Mouse (Mus musculus) layer of hippocampus, adult 11-12 months (tissue): Measurements from ENCODE around the gene Arhgap22.

Experiments
- DNase-seq: peaks from one replicate; pipeline ENCODE4 v3.0.0; 2022; ENCODE audit warnings: low spot score

Gene Arhgap22

DNA sequence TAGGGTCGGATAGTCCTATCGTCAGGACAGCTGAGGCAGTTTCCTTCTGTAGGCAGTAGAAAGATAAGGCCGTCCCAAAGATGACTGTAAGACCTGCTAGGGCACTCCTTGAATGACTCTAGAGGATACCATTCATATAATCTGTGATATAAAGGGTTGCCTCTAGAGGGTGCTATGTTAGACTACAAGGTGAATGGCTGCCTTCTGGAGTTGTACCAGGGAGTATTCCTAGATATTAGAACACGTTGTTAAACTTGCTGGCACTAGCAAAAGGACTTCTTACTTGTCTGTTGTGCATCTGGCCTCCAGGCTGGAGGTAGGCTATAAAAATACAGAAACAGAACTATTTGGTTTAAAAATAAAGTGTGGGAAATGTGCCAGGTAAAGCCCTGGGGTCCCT is 117.2 kb downstream of the Arhgap22 start:
- no peak for DNase-seq

DNA sequence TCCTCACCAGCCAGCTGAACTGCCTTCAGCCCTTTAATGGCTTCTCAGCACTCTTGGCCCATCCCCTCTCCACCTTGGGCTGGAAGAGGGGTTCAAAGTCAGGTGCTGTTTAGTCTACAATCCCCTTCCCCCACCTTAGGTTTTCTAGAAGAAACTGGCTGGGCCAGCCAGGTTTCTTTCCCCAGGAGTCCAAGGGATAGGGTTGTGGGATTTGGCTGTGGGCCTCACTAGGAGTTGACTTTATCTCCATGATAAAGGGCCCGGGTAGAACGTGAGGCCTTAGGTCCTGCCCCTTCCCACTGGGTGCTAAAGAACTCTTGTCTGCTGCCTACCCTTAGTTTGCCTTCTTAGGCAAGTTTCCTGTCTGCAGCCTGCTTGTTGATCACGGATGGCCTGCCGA is 117.8 kb downstream of the Arhgap22 start:
- no peak for DNase-seq

DNA sequence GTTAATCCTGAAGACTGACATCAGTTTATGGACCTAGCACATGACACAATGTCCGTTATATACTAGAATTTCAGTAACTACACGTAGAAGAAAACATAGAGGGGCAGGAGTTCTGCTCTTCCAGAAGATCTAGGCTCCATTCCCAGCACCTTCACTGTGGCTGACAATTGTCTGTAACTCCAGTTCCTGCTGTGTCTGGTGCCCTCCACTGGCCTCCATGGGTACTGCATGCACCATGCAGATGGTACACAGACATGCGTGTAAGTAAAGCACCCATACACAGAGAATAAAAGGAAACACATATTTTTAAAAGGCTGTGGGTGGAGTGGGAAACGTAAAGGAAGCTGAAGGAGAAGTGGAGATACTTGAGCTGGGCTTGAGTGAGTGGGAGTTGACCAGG is 120.0 kb downstream of the Arhgap22 start:
- no peak for DNase-seq

DNA sequence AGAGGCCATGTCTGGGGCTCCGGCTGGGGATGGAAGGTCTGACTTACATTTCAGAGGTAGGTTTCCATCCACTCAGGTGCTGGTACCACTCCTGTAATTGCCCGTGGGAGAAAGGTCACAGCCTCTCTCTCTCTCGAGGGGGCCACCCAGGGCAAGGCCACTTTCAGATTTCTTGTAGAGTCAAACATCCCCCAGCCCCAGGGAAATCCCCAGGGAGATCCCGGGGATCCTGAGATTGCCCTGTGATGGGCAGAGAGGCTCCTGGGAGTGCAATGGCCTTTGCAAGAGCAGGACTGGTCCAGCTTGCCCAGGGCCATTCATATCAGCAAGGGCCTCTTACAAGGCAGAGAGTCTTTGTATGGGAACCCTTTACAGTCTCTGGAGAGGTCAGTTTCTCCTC is 120.6 kb downstream of the Arhgap22 start:
- no peak for DNase-seq

DNA sequence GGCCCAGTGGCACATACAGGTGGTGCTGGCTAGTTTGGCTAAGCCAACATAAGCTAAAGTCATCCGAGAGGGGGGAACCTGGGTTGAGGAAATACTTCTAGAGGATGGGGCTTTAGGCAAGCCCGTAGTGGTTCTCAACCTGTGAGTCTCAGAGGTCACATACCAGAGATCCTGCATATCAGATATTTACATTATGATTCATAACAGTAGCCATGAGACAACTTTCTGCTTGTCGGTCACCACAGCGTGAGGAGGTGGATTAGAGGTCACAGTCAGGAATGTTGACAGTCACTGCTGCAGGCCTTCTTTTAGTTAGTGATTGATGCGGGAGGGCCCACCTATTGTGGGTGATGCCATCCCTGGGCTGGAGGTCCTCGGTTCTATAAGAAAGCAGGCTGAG is 121.9 kb downstream of the Arhgap22 start:
- no peak for DNase-seq

DNA sequence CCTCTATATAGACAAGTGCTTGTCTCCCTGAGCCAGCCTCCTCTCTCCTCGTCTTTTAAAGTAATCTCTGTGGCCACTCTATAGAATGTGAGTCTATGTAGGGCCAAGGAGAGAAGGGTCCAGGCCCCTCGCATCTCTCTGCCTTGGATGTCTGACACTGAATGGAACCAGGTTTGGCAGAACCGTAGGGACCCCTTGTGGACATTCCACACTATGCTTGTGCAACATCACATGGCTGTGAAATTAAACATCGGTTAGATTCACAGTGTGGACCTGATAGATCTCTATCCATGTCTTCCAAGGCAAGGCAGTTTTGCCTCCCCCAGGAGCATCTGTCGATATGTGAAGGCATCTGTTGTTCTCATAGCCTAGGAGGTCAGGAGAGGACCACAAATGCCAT is 124.9 kb downstream of the Arhgap22 start:
- no peak for DNase-seq

DNA sequence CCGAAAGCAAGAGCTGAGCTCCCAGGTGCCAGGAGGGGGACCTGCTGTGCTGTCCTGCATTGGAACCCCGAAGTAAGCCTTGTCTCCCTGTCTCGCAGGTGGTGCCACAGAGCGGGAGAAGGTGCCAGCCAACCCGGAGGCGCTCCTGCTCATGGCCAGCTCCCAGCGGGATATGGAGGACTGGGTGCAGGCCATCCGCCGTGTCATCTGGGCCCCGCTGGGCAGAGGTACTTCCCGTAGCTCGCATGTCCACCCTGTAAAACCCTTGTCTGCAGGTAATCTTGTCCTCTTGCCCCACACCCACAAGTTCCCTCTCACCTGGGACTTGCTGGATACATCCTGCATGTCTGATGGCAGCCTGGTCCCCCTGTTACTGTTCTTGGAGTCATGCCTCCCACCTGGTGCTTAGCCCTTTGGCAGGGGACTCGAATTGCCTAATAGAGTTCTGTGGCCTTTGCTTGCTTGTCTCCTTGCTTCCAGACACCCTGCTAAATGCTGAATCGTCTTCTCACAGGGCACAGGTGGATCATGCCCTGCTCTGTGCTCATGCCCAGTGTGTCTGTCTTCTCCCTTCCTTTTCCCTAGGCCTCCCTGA is 129.4 kb downstream of the Arhgap22 start:
- DNase-seq, result no peak

DNA sequence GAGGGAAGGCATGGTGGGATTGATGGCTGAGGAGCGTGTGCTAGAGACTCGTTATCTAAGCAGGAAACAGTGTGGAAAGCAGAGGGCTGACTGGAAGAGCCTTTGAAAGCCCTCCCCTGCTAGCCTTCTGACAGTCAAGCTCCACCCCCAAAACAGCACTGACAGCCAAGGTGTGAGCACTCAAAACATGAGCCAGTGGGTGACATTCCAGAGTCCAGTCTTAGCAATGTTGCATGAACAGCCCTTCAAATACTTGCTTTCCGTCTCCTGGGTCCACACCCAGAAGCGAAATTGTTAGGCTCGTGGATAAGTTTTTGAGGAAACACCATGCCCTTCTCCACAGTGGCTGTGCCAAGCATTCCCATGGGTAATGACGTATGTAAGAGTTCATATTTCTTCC is 132.7 kb downstream of the Arhgap22 start:
- no peak for DNase-seq

DNA sequence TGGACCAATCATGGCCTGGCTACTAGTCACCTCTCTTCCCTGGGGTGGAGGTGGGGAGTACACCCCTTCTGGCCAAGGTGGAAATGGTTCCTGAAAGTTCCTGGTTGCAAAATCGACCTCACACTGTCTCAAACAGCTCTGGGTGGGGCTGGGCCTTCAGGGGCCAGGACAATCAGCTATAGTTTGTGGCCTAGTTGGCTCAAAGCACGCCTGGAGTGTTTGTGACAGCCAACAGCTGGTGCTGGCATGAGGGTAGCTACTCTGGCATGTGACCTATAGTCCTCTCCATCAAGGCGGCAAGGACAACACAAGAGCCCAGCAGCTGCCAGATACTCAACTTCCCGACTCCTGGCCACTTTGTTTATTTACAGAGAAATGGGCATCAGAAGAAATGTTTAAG is 133.9 kb downstream of the Arhgap22 start:
- DNase-seq, result no peak

DNA sequence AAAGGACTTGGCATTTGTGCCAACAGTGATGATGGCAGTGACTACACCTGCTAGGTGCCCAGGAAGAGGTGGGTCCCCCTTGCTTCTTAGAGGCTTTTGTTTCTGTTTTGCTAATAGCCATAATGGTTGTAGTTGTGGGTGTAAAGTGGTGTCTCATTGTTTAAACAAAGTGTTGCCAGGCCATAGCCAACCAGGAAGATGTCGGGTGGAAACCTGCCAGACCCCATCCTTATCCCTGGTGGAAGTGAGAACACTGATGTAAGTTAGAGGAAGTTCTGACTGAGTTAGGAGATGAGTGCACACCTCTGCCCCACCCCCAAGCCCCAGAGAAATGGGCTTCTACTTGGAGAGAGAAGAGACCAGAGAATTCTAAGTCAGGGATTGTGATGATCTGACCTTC is 134.3 kb downstream of the Arhgap22 start:
- DNase-seq, result no peak

DNA sequence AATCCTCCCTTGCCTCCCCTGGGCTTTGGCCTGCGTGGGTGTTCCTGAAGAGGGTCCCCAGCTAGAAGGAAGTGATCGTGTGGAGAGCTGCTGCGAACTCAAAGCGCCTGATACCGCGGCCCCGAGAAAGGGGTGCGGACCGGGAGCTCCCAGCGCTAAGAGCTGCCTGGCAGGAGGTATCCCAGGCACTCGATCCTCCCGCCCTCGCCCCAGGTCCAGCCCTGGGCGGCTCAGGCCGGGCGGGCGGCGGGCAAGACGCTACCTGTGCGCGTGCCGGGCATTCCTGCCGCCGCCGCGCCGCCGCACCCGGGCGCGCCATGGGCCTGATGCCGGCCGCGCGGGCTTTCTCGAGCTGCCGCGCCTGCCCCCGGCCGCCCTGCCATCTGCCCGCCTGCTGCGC is 137.2 kb downstream of the Arhgap22 start:
- DNase-seq, result no peak

DNA sequence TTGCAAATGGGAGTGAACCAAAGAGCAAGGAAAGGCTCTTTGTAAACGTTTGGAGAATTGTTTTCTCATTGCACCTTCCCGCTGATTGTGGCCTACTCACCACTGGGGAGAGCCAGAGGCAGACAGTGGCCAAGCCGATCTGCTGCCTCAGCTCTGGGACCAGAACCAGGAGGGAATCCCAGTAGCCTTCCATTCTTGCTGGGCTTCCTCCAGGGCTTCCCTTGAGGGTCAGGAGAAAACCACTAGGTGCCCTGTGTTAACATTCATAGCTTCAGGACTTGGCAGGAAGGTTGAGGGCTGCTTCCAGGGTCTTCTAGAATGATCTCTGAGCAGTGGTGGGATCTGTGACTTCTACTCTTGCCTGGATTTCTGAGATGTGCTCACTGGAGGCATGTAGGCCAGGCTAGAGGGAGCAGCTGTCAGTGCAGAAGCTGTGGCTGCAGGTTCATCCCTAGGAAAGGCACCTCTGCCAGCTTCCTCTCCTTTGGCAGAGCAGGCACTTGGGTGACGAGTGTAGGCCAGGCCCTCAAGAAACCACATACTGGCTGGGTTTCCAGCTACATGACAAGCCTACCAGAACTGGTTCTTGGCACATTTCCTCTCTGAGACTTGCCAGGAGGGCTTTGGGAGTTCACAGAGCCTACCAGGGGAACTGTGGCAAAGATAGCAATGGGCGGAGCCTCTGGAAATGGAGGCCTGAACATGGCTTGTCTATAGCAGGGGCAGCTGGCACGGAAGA is 138.3 kb downstream of the Arhgap22 start:
- DNase-seq, result no peak

DNA sequence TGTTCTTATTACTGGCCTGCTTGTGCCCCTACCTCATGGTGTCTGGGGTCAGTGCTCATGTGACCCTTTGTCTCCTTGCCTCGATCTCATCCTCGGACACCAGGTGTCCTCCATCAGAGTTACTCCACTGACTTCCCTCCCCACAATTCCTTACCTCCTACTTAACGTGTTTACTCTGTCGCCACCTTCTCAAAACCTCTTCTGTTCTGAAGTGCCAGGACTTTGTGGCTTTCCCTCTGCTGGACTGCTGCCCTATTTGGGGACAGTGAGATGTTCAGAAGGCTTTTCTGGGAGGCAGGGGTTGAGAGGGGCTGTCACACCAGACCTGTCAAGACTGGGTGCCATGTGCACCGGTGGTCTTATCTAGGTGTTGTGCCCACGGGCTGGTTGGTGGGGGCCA is 139.1 kb downstream of the Arhgap22 start:
- DNase-seq, result no peak

DNA sequence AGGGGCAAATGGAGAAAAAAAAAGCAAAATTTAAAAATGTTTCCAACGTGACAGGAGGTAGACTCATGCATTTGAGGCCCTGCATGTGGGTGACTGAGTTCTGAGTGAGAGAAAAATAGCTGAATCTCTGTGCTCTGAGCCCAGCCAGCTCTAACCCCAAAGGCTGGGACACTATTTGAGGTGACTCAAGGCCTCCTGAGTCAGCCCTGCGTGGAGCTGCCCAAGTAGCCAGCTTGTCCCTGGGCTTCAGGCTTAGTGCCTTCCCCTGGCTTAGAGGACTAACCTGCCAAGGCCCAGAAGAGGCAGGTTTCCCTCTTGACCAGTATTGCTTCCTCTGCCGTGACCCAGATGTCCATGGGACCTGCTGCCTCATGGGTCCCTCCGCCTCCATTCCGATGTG is 141.4 kb downstream of the Arhgap22 start:
- no peak for DNase-seq

DNA sequence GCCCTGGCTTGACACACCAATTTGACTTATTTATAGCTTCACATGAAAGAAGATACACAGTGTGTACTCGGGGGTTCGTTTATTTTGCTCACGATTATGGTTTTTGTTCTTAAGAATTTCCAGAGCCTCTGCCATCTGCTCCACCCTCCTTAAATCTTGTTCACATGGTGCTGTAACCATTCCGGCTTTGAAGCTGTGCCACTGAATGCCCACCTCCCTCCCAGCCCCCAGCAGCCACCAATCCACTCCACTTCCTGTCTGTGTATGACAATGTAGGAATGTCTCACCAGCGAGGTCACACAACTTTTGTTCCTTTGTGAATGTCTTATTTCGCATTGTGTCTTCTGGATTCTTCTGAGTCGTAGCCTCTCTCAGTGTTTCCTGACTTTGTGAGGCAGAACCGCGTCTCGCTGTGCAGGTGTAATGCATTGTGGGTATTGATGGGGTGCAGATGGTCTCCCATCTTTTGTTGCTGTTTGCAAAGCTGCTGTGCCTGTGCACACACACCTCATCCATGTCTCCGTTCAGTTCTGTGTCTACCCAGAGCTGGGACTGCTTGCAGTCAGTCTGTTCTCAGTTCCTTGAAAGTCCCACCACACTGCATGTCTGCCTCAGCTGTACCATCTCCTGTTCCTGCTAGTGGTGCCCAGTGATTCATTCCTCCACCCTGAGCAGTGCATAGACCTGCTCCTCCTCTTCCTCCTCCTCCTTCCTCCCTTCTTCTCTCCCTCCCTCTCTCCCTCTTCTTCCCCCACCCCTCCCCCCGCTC is 144.0 kb downstream of the Arhgap22 start:
- no peak for DNase-seq

DNA sequence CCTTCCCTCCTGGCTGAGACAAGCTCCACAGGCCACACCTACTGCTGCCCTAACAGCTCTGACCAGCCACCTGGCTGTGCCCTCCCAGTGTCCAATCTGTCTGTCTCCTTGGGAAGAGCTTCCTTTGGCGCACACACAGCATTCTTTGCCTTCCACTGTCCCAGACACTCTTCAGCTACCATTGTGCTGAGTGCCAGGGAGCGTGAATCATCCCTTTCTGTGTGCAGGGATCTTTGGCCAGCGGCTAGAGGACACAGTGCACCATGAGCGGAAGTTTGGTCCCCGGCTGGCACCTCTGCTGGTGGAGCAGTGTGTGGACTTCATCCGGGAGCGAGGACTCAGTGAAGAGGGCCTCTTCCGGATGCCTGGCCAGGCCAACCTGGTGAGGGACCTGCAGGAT is 145.1 kb downstream of the Arhgap22 start:
- DNase-seq, result no peak

DNA sequence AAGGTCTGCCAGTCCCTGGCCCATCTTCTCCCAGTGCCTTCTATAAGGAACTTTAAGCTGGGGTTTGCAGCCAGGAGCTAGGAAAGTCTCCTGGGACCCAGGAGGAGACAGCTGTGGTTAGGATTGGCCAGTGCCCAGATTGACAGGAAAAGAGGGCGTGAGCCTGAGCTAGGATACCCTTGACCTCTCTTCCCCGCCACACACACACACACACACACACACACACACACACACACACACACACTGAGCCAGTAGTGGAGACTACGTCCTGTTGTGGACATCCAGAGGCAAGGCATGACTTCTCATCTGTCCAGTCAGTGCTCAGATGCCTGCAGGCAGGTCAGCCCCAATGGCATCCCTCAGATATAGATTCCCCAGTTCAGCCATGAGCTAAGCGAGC is 147.7 kb downstream of the Arhgap22 start:
- no peak for DNase-seq

DNA sequence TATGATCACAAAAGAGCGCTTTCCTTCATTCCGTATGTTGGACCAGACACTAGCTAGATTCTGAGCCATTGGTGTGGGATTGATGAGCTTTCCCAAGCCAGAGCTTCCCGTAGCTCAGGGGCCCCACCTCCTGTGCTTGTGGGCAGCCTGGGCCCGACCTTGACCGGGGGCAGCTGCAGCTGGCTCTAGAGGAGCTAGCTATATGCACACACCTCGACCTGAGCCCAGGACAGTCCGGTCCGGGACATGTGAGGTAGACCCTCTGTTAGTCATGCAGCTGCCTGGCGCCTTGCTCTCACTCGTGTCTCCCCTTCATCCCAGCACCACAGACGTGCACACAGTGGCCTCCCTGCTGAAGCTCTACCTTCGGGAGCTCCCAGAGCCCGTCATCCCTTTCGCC is 148.3 kb downstream of the Arhgap22 start:
- no peak for DNase-seq

DNA sequence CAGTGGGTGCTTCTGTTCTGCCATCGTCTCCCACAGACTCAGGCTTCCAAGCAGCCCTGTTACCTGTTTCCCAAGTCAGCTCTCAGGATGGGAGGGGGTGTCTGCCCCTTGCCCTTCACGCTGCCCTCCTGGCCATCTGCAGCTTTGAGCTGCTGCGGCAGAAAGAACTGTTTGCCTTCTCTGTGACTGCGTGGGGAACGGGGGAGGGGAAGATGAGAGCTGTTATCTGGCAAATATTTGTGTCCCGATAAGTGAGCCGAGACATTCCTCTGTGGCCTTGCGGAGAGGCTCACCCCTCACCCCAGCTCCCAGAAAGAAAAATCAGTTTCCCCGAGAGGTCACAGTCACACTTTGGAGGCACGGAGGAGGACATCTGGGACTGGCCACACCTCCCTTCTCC is 149.0 kb downstream of the Arhgap22 start:
- no peak for DNase-seq

DNA sequence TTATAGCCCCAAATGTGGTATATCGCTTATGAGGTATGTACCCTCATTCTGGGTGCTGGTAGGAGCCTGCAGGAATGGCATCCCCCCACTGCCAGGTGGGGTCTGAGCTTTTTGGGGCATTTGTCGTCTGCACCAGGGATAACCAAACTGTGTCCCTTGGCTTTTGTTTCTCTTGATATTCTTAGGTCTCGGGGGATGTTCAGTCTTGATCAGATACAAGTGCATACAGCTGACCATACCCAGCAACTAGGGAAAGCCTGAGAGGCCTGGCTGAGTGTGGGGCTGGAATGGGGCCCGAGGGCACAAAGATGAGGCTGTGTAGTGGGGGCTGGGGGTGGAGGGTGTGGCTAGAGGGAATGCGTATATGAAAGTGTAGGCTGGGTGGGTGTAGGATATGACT is 149.8 kb downstream of the Arhgap22 start:
- no peak for DNase-seq

DNA sequence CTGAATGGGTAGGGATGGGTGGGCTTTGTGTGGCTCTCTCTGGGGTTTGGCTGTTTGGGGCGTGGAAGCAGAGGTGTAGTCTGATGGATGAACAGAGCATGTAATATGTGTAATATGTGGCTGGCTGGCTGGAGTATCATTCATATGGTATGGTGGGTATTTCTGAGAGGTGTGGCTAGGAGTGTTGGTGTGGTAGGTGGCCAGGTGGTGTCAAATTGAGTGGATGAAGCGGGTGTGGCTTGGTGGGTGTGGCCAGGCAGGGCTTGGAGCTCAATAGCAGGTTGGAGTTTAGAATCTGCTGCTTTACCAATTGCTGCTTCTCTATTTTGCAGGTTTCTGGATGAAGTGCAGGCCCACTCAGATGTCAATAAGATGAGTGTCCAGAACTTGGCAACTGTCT is 150.2 kb downstream of the Arhgap22 start:
- DNase-seq, result no peak

DNA sequence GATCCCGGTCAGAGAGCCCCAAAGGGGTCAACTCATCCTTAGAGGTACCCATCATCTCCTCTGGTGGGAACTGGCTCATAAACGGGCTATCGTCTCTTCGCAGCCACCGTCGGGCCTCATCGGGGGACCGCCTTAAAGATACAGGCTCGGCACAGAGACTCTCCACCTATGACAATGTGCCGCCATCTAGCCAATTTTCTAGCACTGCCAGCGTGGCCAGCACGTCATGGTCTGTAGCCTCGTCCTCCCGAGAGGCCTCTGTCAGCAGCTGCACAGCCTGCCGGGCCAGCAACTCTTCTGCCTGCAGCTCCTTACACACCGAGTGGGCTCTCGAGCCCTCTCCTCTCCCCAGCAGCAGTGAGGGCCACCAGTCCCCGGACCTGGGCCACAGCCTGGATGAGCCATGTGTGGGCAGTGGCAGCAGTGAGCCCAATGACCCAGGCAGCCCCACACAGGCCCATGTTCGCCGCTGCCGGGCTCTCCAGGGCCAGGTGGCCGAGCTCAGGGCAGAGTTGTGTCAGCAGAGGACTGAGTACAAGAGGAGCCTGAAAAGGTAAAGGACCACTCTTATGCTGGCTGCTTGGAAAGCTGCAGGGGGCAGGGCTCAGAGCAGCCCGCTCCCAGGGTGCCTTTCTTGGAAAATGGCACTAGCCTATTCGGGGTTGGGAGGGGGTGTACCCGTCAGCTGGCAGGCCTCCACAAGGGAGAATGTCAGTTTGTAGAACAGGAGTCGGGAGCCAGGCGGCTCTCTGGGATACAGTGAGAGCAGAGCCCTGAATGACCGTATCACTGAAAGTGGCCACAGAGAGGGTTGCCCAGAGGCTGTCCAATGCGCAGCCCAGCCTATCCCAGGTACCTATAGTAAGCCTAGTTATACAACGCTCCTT is 153.3 kb downstream of the Arhgap22 start:
- DNase-seq, result no peak
